Mouse (Mus musculus) intestine, embryonic 15.5 days (tissue): ENCODE measurements around the gene Trim69. TPM values are rescaled to one million over a fixed set of nuclear protein-coding genes. Genes with fewer than 3 reads are reported as not detected.

Experiments
- ATAC-seq: fragments of 200-750 bp; cut with Nextera tagmentation; 2 replicates; pipeline ENCODE4 v1.8.0; 2017; ENCODE audit warnings: moderate TSS enrichment, moderate library complexity
- H3K27ac ChIP-seq: fragments of 300-500 bp; sonication (generic); 2 replicates; pipeline ENCODE4 v1.5.1; 2015; ENCODE audit warnings: mild to moderate bottlenecking, inconsistent platforms
- H3K27me3 ChIP-seq: fragments of 300-500 bp; sonication (generic); replicated peaks from 2 replicates; pipeline ENCODE4 v1.6.1; 2015; ENCODE audit warnings: inconsistent platforms
- H3K36me3 ChIP-seq: fragments of 300-500 bp; sonication (generic); 2 replicates; pipeline ENCODE4 v1.6.1; 2015; ENCODE audit warnings: inconsistent platforms
- H3K4me1 ChIP-seq: fragments of 300-500 bp; sonication (generic); replicated peaks from 2 replicates; pipeline ENCODE4 v1.6.1; 2015; ENCODE audit warnings: inconsistent platforms
- H3K4me2 ChIP-seq: fragments of 300-500 bp; sonication (generic); replicated peaks from 2 replicates; pipeline ENCODE4 v1.6.1; 2015; ENCODE audit warnings: mild to moderate bottlenecking, inconsistent platforms
- H3K4me3 ChIP-seq: fragments of 300-500 bp; sonication (generic); replicated peaks from 2 replicates; pipeline ENCODE4 v1.5.1; 2015; ENCODE audit warnings: inconsistent platforms
- H3K9ac ChIP-seq: fragments of 300-500 bp; sonication (generic); 2 replicates; pipeline ENCODE4 v1.6.1; 2015; ENCODE audit warnings: inconsistent platforms
- H3K9me3 ChIP-seq: fragments of 300-500 bp; sonication (generic); 2 replicates; pipeline ENCODE4 v1.6.1; 2016; ENCODE audit warnings: inconsistent platforms
- polyA plus RNA-seq: library from polyadenylated mRNA; unstranded; fragments of >200 nt; fragmentation: Nextera tagmentation; extraction: Ambion mirVana; gene quantifications from 2 replicates; pipeline ENCODE4 v1.2.1, GENCODE M21; 2015

The Trim69 gene
- polyA plus RNA-seq, 1 experiment from 2014 or later = not detected

- no peak for ATAC-seq
- H3K4me2 ChIP-seq = no peak overlapping the region
- no peaks in the 10 kb centered on the region for H3K4me1 ChIP-seq
- no peaks in the 10 kb centered on the region for H3K9me3 ChIP-seq
- H3K36me3 ChIP-seq = no peaks in the 10 kb centered on the region
- H3K4me3 ChIP-seq = no peak overlapping the region
- no peaks in the 10 kb centered on the region for H3K27me3 ChIP-seq
- no peak overlapping the region for H3K9ac ChIP-seq
- no peak overlapping the region for H3K27ac ChIP-seq
Measured at GRCm38 (mm10) chr2:122223654-122224053, 63.2 kb downstream of the Trim69 start.

Other genes with a start within 250 kb of the Trim69 start
- 36.3 and 46.8 TPM in 2 replicates for gene Ctdspl2, start 204.7 kb upstream of the Trim69 start, polyA plus RNA-seq
- 0.11 TPM in 2 replicates for gene Mageb3, start 204.6 kb upstream of the Trim69 start, polyA plus RNA-seq
- 9.6 and 10.6 TPM in 2 replicates for gene Eif3j1, start 132.2 kb upstream of the Trim69 start, polyA plus RNA-seq
- gene Spg11, start 42.3 kb upstream of the Trim69 start, polyA plus RNA-seq = 8.5 TPM in 2 replicates
- 367 and 406 TPM in 2 replicates for gene B2m, start 13.0 kb upstream of the Trim69 start, polyA plus RNA-seq
- gene Patl2, start 25.5 kb downstream of the Trim69 start, polyA plus RNA-seq = not detected in 2 replicates
- not detected in 2 replicates for gene Terb2, start 25.6 kb downstream of the Trim69 start, polyA plus RNA-seq
- 68.1 and 68.6 TPM in 2 replicates for gene Sord, start 74.0 kb downstream of the Trim69 start, polyA plus RNA-seq
- 0.08 TPM in 1 of 2 replicates, not detected in the other for gene Duox2, start 137.7 kb downstream of the Trim69 start, polyA plus RNA-seq
- gene Duoxa2, start 138.2 kb downstream of the Trim69 start, polyA plus RNA-seq = 0.14 and 0.25 TPM in 2 replicates
- not detected in 2 replicates for gene Duoxa1, start 153.0 kb downstream of the Trim69 start, polyA plus RNA-seq
- 0.03 and 0.08 TPM in 2 replicates for gene Duox1, start 155.0 kb downstream of the Trim69 start, polyA plus RNA-seq
- gene Shf, start 208.5 kb downstream of the Trim69 start, polyA plus RNA-seq = 2.7 and 3.6 TPM in 2 replicates